Mouse (Mus musculus): Measurements from ENCODE around the gene Gm7942. TPM values are rescaled to one million over a fixed set of nuclear protein-coding genes. Genes with fewer than 3 reads are reported as not detected.
"Not testable (repeated sequence)": the region's sequence is repeated elsewhere in the genome, so short reads cannot be mapped to it uniquely, and the experiment has no call there.

The Gm7942 gene
- not detected for total RNA-seq (2021)
- long read RNA-seq, experiment 1 = 0 reads
- long read RNA-seq, experiment 2 = 0 reads

GRCm38 (mm10) chr5:95106638-95107037, at the start of gene Gm7942:
Gene Gm7942, plus strand, starts transcription at chr5:95106938.
- DNase-seq (ENCODE audit: low spot score in 2 of 2) = not testable (repeated sequence)

Other genes with a start within 250 kb of the Gm7942 start
- not detected for gene Gm3183, start 241.5 kb upstream of the Gm7942 start, total RNA-seq (2021)
- not detected for gene Gm6367, start 118.3 kb upstream of the Gm7942 start, total RNA-seq (2021)
- gene Gm16513, start 75.7 kb downstream of the Gm7942 start, total RNA-seq (2021) = not detected
- not detected for gene Gm10424, start 165.8 kb downstream of the Gm7942 start, total RNA-seq (2021)
- gene Gm3259, start 199.0 kb downstream of the Gm7942 start, total RNA-seq (2021) = not detected